Mouse (Mus musculus): Measurements from ENCODE around the gene Cdk8. TPM values are rescaled to one million over a fixed set of nuclear protein-coding genes. Genes with fewer than 3 reads are reported as not detected.

Gene Cdk8
- total and polyA plus RNA-seq, 3 experiments, result 139 to 745 (median 154) TPM

DNA sequence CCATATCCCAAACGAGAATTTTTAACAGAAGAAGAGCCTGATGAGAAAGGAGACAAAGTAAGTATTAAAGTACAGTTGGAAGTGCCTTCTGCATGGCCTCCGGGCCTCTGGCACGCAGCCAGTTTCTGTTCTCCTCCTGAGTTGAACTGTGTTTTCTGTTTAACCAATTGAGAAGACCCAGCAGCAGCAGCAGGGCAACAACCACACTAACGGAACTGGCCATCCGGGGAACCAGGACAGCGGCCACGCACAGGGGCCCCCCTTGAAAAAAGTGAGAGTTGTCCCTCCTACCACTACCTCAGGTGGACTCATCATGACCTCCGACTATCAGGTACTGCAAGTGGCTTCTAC lies 68.5 kb downstream of the Cdk8 start:
- Histone ChIP-seq H3K79me2 (ENCODE audit: control insufficient read depth, insufficient read depth, low read length, poor library complexity) (no peaks in the 10 kb centered on the region), H3K9ac (ENCODE audit: control insufficient read depth, low read depth, low read length, poor library complexity, severe bottlenecking) (no peak overlapping the region), H3K4me3 (ENCODE audit: control insufficient read depth in 1 of 2, insufficient read depth in 1 of 2, low read depth in 2 of 2, low read length in 2 of 2) (no peak overlapping the region), H3K36me3 (ENCODE audit: control insufficient read depth in 1 of 2, insufficient read depth in 2 of 2, low read length in 2 of 2) (peaks cover 0 to 44% of the 10 kb centered on the region in 2 experiments; a peak in 2 of 4 replicates), H3K27ac (ENCODE audit: control insufficient read depth, low read depth, low read length) (no peak overlapping the region), H3K4me1 (ENCODE audit: control insufficient read depth in 1 of 2, insufficient read depth in 2 of 2, low read length in 2 of 2) (no peaks in the 10 kb centered on the region), H3K9me3 (replicated peaks; ENCODE audit: insufficient read depth, low read length) (no peaks in the 10 kb centered on the region), H3K27me3 (ENCODE audit: control insufficient read depth in 1 of 2, insufficient read depth in 2 of 2, low read length in 2 of 2) (no peaks in the 10 kb centered on the region)
- DNase-seq (ENCODE audit: low read depth, low spot score), result no peak
- no peak for TF ChIP-seq MAFK (IDR thresholded peaks at IDR 0.05; ENCODE audit: borderline replicate concordance, low read depth, low read length)
- no peak for TF ChIP-seq ZNF384 (IDR thresholded peaks at IDR 0.05; ENCODE audit: low read depth, low read length)
- TF ChIP-seq TAL1 (IDR thresholded peaks at IDR 0.05; ENCODE audit: low read length), result no peak
- TF ChIP-seq TBP (IDR thresholded peaks at IDR 0.05; ENCODE audit: low read depth, low read length), result no peak

- Histone ChIP-seq H3K4me1 (ENCODE audit: control insufficient read depth in 1 of 2, insufficient read depth in 2 of 2, low read length in 2 of 2) (peaks cover 18 to 20% of the 10 kb centered on the region in 2 experiments), H3K9me3 (replicated peaks; ENCODE audit: insufficient read depth, low read length) (no peaks in the 10 kb centered on the region), H3K79me2 (ENCODE audit: control insufficient read depth, insufficient read depth, low read length, poor library complexity) (no peaks in the 10 kb centered on the region), H3K27me3 (ENCODE audit: control insufficient read depth in 1 of 2, insufficient read depth in 2 of 2, low read length in 2 of 2) (no peaks in the 10 kb centered on the region), H3K4me3 (ENCODE audit: control insufficient read depth in 1 of 2, insufficient read depth in 1 of 2, low read depth in 2 of 2, low read length in 2 of 2) (no peak overlapping the region), H3K9ac (ENCODE audit: control insufficient read depth, low read depth, low read length, poor library complexity, severe bottlenecking) (no peak overlapping the region), H3K36me3 (ENCODE audit: control insufficient read depth in 1 of 2, insufficient read depth in 2 of 2, low read length in 2 of 2) (peaks cover 19 to 26% of the 10 kb centered on the region in 2 experiments), H3K27ac (ENCODE audit: control insufficient read depth, low read depth, low read length) (no peak overlapping the region)
- TF ChIP-seq MAZ (IDR thresholded peaks at IDR 0.05; ENCODE audit: low read depth, low read length) (no peak), MXI1 (IDR thresholded peaks at IDR 0.05; ENCODE audit: low read depth, low read length) (peak; percentile 30; the same call in 1 of the 2 replicates), RAD21 (IDR thresholded peaks at IDR 0.05; ENCODE audit: low read depth, low read length) (peak; percentile 58), SMC3 (IDR thresholded peaks at IDR 0.05; ENCODE audit: low read depth, low read length) (peak; percentile 64), ZC3H11A (IDR thresholded peaks at IDR 0.05; ENCODE audit: low read depth, low read length) (peak; percentile 30), MAX (IDR thresholded peaks at IDR 0.05; ENCODE audit: low read length) (0 out of 2 replicates have a peak, but pooled peaks have one; percentile 32), NELFE (IDR thresholded peaks at IDR 0.05; ENCODE audit: low read depth, low read length) (0 out of 2 replicates have a peak, but pooled peaks have one; percentile 5), RCOR1 (IDR thresholded peaks at IDR 0.05; ENCODE audit: low read depth, low read length) (no peak), CTCF (IDR thresholded peaks at IDR 0.05 in 2 of 3, conservative IDR thresholded peaks at IDR 0.05 in 1 of 3; ENCODE audit: control insufficient read depth in 1 of 3, insufficient read depth in 1 of 3, low read depth in 2 of 3, low read length in 3 of 3, poor library complexity in 1 of 3, severe bottlenecking in 1 of 3) (peak; percentile 77 to 91 (median 77)), ZNF384 (IDR thresholded peaks at IDR 0.05; ENCODE audit: low read depth, low read length) (no peak), MYC (IDR thresholded peaks at IDR 0.05; ENCODE audit: low read depth, low read length) (0 out of 2 replicates have a peak, but pooled peaks have one; percentile 40), USF2 (IDR thresholded peaks at IDR 0.05; ENCODE audit: borderline replicate concordance in 1 of 2, insufficient read depth in 1 of 2, low read depth in 1 of 2, low read length in 2 of 2) (no peak)
- peak; percentile 86 for DNase-seq (ENCODE audit: low read depth, low spot score)
These were observed 72.4 kb downstream of the Cdk8 start for GRCm38 (mm10) chr5:146303470-146303869.

All from MEL (cell line).